Mouse (Mus musculus) frontal cortex, postnatal 10 days (tissue): ENCODE results near the gene Rln3.
A peak's percentile ranks its signal among the peaks of the same experiment; 100 is the strongest.

Source experiments
- DNase-seq, 2 experiments: peaks; one replicate each; pipeline ENCODE4 v3.0.0; 2022; ENCODE audit warnings: low spot score in 2 of 2, mixed read lengths in 1 of 2

Rln3 gene

DNA sequence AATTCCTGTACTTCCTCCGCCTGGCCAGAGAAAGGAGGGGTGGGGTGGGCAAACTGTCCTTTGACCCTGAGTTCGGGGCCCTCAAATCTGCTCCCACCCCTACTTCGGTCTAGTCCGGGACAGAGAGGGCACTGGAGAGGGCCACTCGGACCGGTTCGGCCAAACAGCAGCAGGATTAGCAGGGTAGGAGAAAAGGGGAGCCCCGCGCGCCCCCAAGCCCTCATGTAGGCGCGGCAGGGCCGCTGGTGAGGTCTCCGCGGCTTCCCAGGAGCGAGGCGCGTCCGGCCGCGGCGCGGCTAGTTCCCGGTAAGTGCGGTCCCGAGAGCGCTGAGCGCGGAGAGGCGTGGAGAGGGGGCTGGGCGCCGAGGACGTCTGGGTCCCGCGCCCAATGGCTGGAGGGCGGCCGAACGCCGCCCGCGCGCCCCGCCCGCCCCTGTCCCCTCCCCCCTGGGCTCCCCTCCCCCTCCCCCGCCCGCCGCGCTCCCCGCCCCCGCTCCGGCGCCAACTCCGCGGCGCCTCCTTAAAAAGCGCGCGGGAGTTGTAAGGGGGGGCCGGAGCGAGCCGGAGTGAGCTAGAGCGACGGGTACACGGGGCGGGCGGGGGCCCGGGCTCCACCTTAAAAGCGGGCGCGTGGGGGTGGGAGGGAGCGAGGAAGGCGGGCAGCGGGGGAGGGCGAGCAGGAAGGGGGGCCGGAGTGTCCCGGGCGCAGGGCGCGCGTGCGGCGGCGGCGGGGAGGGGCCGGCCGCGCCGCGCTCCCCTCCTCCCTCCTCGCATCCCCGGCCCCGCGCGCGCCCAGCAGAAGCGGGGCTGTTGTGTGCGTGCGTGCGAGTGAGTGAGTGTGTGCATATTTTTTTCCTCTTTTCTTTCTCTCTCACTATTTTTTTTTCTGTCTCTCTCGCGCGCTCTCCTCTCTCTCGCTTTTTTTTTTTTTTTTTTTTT is 48.0 kb downstream of the Rln3 start:
- peak; percentile 71 to 80 for DNase-seq

GRCm38 (mm10) chr8:83995973-83996372 is 48.8 kb downstream of the Rln3 start:
- DNase-seq = no peak

GRCm38 (mm10) chr8:83994030-83994429 is 50.8 kb downstream of the Rln3 start:
- no peak for DNase-seq
